28 mouse cellular contexts compared by ENCODE assay signal in the genomic region with DNA sequence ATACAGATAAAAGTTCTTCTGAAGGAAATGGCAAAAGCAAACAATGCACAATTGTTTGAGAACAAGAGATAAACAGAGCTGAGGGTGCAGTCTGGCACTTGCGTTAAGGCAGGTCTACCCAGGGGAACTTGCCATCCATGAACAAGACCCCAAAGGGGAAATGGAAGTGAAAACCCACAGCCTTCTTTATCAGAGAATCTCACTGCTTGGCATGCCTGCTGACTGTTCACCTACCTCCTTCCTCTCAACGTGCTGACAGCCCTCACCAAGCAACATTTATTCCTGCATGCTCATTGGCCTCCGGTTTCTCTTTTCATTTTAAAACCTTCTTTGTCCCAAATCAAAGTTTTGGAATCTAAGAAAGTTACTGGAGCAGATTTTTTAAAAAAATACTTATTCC.
A peak's percentile ranks its signal among the peaks of the same experiment; 100 is the strongest.
DNase-seq lines count a peak whose midpoint lies in the region; ATAC-seq and TF ChIP-seq lines count a peak whose summit lies in the region.
"Had no signal": no experiment of that assay in that cellular context is flagged by ENCODE, and none has a peak within 500 bp of the region (broad histone marks: within the 10 kb centered on the region; RNA-seq: fewer than 3 reads in every experiment).

No protein-coding gene starts in this region.

- H3K36me3 ChIP-seq in heart, postnatal 0 days (replicated peaks; ENCODE audit: control insufficient read depth, insufficient read depth, low read length): no peaks in the 10 kb centered on the region
- H3K36me3 ChIP-seq: embryonic facial prominence, embryonic 10.5 days; embryonic facial prominence, embryonic 15.5 days; forebrain, embryonic 12.5 days; G1E; hindbrain, embryonic 13.5 days; limb, embryonic 13.5 days; lung, embryonic 15.5 days; midbrain, embryonic 12.5 days; neural tube, embryonic 13.5 days had no signal

- H3K4me3 ChIP-seq in layer of hippocampus, adult 2 months: no peak overlapping the region
- peak overlapping the region; percentile 11; the same call in 1 of the 2 replicates for H3K4me3 ChIP-seq in heart, postnatal 0 days (ENCODE audit: low read depth, low read length)
- H3K4me3 ChIP-seq: embryonic facial prominence, embryonic 10.5 days; embryonic facial prominence, embryonic 15.5 days; forebrain, embryonic 12.5 days; hindbrain, embryonic 13.5 days; limb, embryonic 13.5 days; lung, embryonic 15.5 days; megakaryocyte, embryonic 14.5 days; midbrain, embryonic 12.5 days; neural tube, embryonic 13.5 days had no signal

- H3K9ac ChIP-seq in heart, postnatal 0 days (replicated peaks; ENCODE audit: low read depth, low read length): no peak overlapping the region
- H3K9ac ChIP-seq: embryonic facial prominence, embryonic 15.5 days; forebrain, embryonic 12.5 days; forebrain, postnatal 0 days; hindbrain, embryonic 13.5 days; limb, embryonic 13.5 days; lung, embryonic 15.5 days; midbrain, embryonic 12.5 days; neural tube, embryonic 13.5 days had no signal

- no peak for TF ChIP-seq CTCF in layer of hippocampus, adult 2 months (conservative IDR thresholded peaks at IDR 0.05)
- TF ChIP-seq CTCF in heart, postnatal 0 days (IDR thresholded peaks at IDR 0.05; ENCODE audit: low read depth): no peak

- peaks cover 5% of the 10 kb centered on the region; the same call in 1 of the 2 replicates for H3K9me3 ChIP-seq in heart, postnatal 0 days (replicated peaks; ENCODE audit: control insufficient read depth, low read length)
- H3K9me3 ChIP-seq: embryonic facial prominence, embryonic 10.5 days; embryonic facial prominence, embryonic 15.5 days; forebrain, embryonic 12.5 days; hindbrain, embryonic 13.5 days; lung, embryonic 15.5 days; megakaryocyte, embryonic 14.5 days; neural tube, embryonic 13.5 days had no signal

- peak overlapping the region; percentile 37; the same call in 1 of the 2 replicates for H3K27ac ChIP-seq in layer of hippocampus, adult 2 months
- peak overlapping the region; percentile 91 for H3K27ac ChIP-seq in heart, postnatal 0 days (ENCODE audit: low read depth)
- H3K27ac ChIP-seq: embryonic facial prominence, embryonic 10.5 days; embryonic facial prominence, embryonic 15.5 days; forebrain, embryonic 12.5 days; hindbrain, embryonic 13.5 days; limb, embryonic 13.5 days; lung, embryonic 15.5 days; midbrain, embryonic 12.5 days; neural tube, embryonic 13.5 days had no signal

- H3K4me2 ChIP-seq in heart, postnatal 0 days (ENCODE audit: low read depth, low read length): peak overlapping the region; percentile 53; the same call in 1 of the 2 replicates
- H3K4me2 ChIP-seq: embryonic facial prominence, embryonic 15.5 days; forebrain, embryonic 12.5 days; hindbrain, embryonic 13.5 days; limb, embryonic 13.5 days; liver, embryonic 11.5 days; lung, embryonic 15.5 days; midbrain, embryonic 12.5 days; neural tube, embryonic 13.5 days had no signal

- ATAC-seq in heart, postnatal 0 days (ENCODE audit: insufficient read depth, low read depth): no peak
- ATAC-seq: forebrain, postnatal 0 days; intestine, embryonic 16.5 days had no signal

- H3K4me1 ChIP-seq in heart, postnatal 0 days (ENCODE audit: control insufficient read depth, insufficient read depth): peaks cover 19% of the 10 kb centered on the region
- H3K4me1 ChIP-seq: embryonic facial prominence, embryonic 10.5 days; embryonic facial prominence, embryonic 15.5 days; forebrain, embryonic 12.5 days; hindbrain, embryonic 13.5 days; limb, embryonic 13.5 days; lung, embryonic 15.5 days; midbrain, embryonic 12.5 days; neural tube, embryonic 13.5 days had no signal

- H3K27me3 ChIP-seq in heart, postnatal 0 days (ENCODE audit: control insufficient read depth, insufficient read depth, low read length): no peaks in the 10 kb centered on the region
- H3K27me3 ChIP-seq: embryonic facial prominence, embryonic 15.5 days; forebrain, embryonic 12.5 days; hindbrain, embryonic 13.5 days; limb, embryonic 13.5 days; lung, embryonic 15.5 days; megakaryocyte, embryonic 14.5 days; midbrain, embryonic 12.5 days; neural tube, embryonic 13.5 days had no signal

- 16% methylated on average over 3 of the region's 3 CpGs for WGBS in heart, postnatal 0 days

- no peak for TF ChIP-seq EP300 in heart, postnatal 0 days (IDR thresholded peaks at IDR 0.05; ENCODE audit: low read depth)

- DNase-seq in heart, adult 18-20 months: peak; percentile 1 to 13
- DNase-seq in heart, adult 11 months: no peak
- DNase-seq in layer of hippocampus, adult 2 months (ENCODE audit: low spot score in 2 of 2): no peak
- no peak for DNase-seq in layer of hippocampus, postnatal 10 days (ENCODE audit: low spot score in 2 of 2)
- DNase-seq in heart, postnatal 0 days (ENCODE audit: low spot score): peak; percentile 26
- no peak for DNase-seq in left cerebral cortex, adult 8-10 months (ENCODE audit: low spot score in 2 of 2)
- no peak for DNase-seq in lung, postnatal 36 days
- no peak for DNase-seq in embryo, embryonic 10.5 days (ENCODE audit: low spot score)
- DNase-seq: adrenal gland, postnatal 25 days; cerebellum, adult 18-20 months; cerebellum, postnatal 10 days; forebrain, postnatal 0 days; kidney, adult 9 months; kidney, postnatal 10 days; layer of hippocampus, adult 9-11 months; right cerebral cortex, postnatal 4 days had no signal

Comparison
In these comparisons a context has a peak if more than half of its experiments do, and no peak if none do; other contexts are left out.
1. DNase-seq: peak in heart, adult 18-20 months (2 of 2) and heart, postnatal 0 days (single experiment); none in heart, adult 11 months (single experiment), layer of hippocampus, adult 2 months (0 of 2), layer of hippocampus, postnatal 10 days (0 of 2), left cerebral cortex, adult 8-10 months (0 of 2), lung, postnatal 36 days (single experiment) and embryo, embryonic 10.5 days (single experiment).